Mouse (Mus musculus) CD8-positive naive resting alpha-beta T cell, adult 2 months (primary cell): ENCODE measurements around the gene Mbd6.
A peak's percentile ranks its signal among the peaks of the same experiment; 100 is the strongest.

ENCODE experiments used
- DNase-seq, 2 experiments: peaks; one replicate each; pipeline ENCODE4 v3.0.0; 2022; ENCODE audit warnings: low read depth in 2 of 2, low spot score in 2 of 2

Mbd6 gene

GRCm38 (mm10) chr10:127264971-127265370 lies 23.8 kb downstream of the Mbd6 start:
- no peak for DNase-seq

GRCm38 (mm10) chr10:127264336-127264735 lies 24.5 kb downstream of the Mbd6 start:
- no peak for DNase-seq

- no peak for DNase-seq
Measured at GRCm38 (mm10) chr10:127263631-127264030, 25.2 kb downstream of the Mbd6 start.

- DNase-seq, result peak in 1 of 2 experiments; percentile 28
Measured at GRCm38 (mm10) chr10:127262548-127263398, 26.0 kb downstream of the Mbd6 start, which contains the start of gene Kif5a. Gene Kif5a (minus strand): TSS chr10:127263348.

GRCm38 (mm10) chr10:127261706-127262547 lies 26.9 kb downstream of the Mbd6 start:
- no peak for DNase-seq

GRCm38 (mm10) chr10:127258489-127258888 lies 30.3 kb downstream of the Mbd6 start:
- DNase-seq, result no peak

GRCm38 (mm10) chr10:127257790-127258189 lies 31.0 kb downstream of the Mbd6 start:
- no peak for DNase-seq

GRCm38 (mm10) chr10:127255625-127256345 lies 33.0 kb downstream of the Mbd6 start:
- no peak for DNase-seq

GRCm38 (mm10) chr10:127250810-127251209 lies 38.0 kb downstream of the Mbd6 start:
- DNase-seq, result no peak

- DNase-seq, result no peak
Measured at GRCm38 (mm10) chr10:127238241-127238824, 50.5 kb downstream of the Mbd6 start.

GRCm38 (mm10) chr10:127236541-127236940 lies 52.3 kb downstream of the Mbd6 start:
- DNase-seq, result no peak

GRCm38 (mm10) chr10:127233141-127233540 lies 55.7 kb downstream of the Mbd6 start:
- peak in 1 of 2 experiments; percentile 21 for DNase-seq
